Mouse (Mus musculus) heart, embryonic 14.5 days (tissue): ENCODE data around the gene Myoc. TPM values are rescaled to one million over a fixed set of nuclear protein-coding genes. Genes with fewer than 3 reads are reported as not detected.

Experiments
- ATAC-seq: fragments of 200-750 bp; cut with Nextera tagmentation; 2 replicates; pipeline ENCODE4 v1.8.0; 2017; ENCODE audit warnings: low read depth, moderate TSS enrichment; ENCODE audit not compliant: insufficient number of reproducible peaks, insufficient read depth, low FRiP score
- H3K27ac ChIP-seq, 2 experiments: fragments of 200-500 bp in 1 of 2; fragments of 300-500 bp in 1 of 2; sonication (generic) in 1 of 2; replicated peaks in 1 of 2; 2 replicates each; pipeline ENCODE4 v1.5.1; 2012 to 2014; ENCODE audit warnings: low read depth in 2 of 2, low read length in 2 of 2, control low read depth in 1 of 2, mild to moderate bottlenecking in 1 of 2, mixed read lengths in 1 of 2; ENCODE audit not compliant: control insufficient read depth in 1 of 2, insufficient read depth in 1 of 2
- H3K27me3 ChIP-seq: fragments of 300-500 bp; sonication (generic); 2 replicates; pipeline ENCODE4 v1.6.1; 2014; ENCODE audit warnings: mild to moderate bottlenecking, low read length, control low read depth; ENCODE audit not compliant: control insufficient read depth, insufficient read depth
- H3K36me3 ChIP-seq: fragments of 300-500 bp; sonication (generic); 2 replicates; pipeline ENCODE4 v1.6.1; 2014; ENCODE audit warnings: mild to moderate bottlenecking, control low read depth, low read length, mixed read lengths; ENCODE audit not compliant: control insufficient read depth, insufficient read depth
- H3K4me1 ChIP-seq, 2 experiments: fragments of 200-500 bp in 1 of 2; fragments of 300-500 bp in 1 of 2; sonication (generic) in 1 of 2; 2 replicates each; pipeline ENCODE4 v1.6.1; 2012 to 2014; ENCODE audit warnings: low read length in 2 of 2, control low read depth in 1 of 2, mixed read lengths in 1 of 2; ENCODE audit not compliant: control insufficient read depth in 2 of 2, insufficient read depth in 2 of 2
- H3K4me2 ChIP-seq: fragments of 300-500 bp; sonication (generic); 2 replicates; pipeline ENCODE4 v1.6.1; 2014; ENCODE audit warnings: mild to moderate bottlenecking, low read length
- H3K4me3 ChIP-seq, 2 experiments: fragments of 200-500 bp in 1 of 2; fragments of 300-500 bp in 1 of 2; sonication (generic) in 1 of 2; 2 replicates each; pipeline ENCODE4 v1.5.1; 2012 to 2014; ENCODE audit warnings: low read length in 2 of 2, mild to moderate bottlenecking in 2 of 2, control low read depth in 1 of 2, low read depth in 1 of 2, moderate library complexity in 1 of 2; ENCODE audit not compliant: control insufficient read depth in 1 of 2, insufficient read depth in 1 of 2
- H3K9ac ChIP-seq: fragments of 300-500 bp; sonication (generic); 2 replicates; pipeline ENCODE4 v1.6.1; 2014; ENCODE audit warnings: mild to moderate bottlenecking, low read length
- H3K9me3 ChIP-seq: fragments of 300-500 bp; sonication (generic); 2 replicates; pipeline ENCODE4 v1.6.1; 2016; ENCODE audit warnings: low read length, control low read depth; ENCODE audit not compliant: control insufficient read depth
- WGBS: fragments of 180-500 bp; shearing (Covaris S2); extraction: QIAGEN DNeasy Blood & Tissue Kit; methylation state at CpG from one replicate; pipeline ENCODE4 v1.1.7; 2014; 5-methylcytosine and 5-hydroxymethylcytosine counted together
- polyA plus RNA-seq: library from polyadenylated mRNA; unstranded; fragments of >200 nt; fragmentation: Nextera tagmentation; extraction: Ambion mirVana; gene quantifications from 2 replicates; pipeline ENCODE4 v1.2.1, GENCODE M21; 2014

The Myoc gene
- polyA plus RNA-seq, 1 experiment from 2014 or later, result not detected

- WGBS, result 89% methylated on average over 14 of the region's 14 CpGs
Measured at GRCm38 (mm10) chr1:162648416-162648815, 9.5 kb downstream of the Myoc start.

GRCm38 (mm10) chr1:162658119-162658518 is 19.2 kb downstream of the Myoc start, which contains the start of gene Myocos:
TSS of gene Myocos (minus strand) at chr1:162658219.
- no peak within 1 kb of the TSS for H3K27ac ChIP-seq
- WGBS, result 80% methylated on average over 7 of the region's 7 CpGs
- H3K9ac ChIP-seq, result no peak within 1 kb of the TSS
- no peaks in the 10 kb centered on the region for H3K4me1 ChIP-seq
- no peaks in the 10 kb centered on the region for H3K9me3 ChIP-seq
- no peaks in the 10 kb centered on the region for H3K27me3 ChIP-seq
- H3K4me3 ChIP-seq, result no peak within 1 kb of the TSS
- H3K36me3 ChIP-seq, result no peaks in the 10 kb centered on the region
- H3K4me2 ChIP-seq, result no peak within 1 kb of the TSS
- no peak for ATAC-seq

More at GRCm38 (mm10) chr1:162648416-162648815, 9.5 kb downstream of the Myoc start:
- no peaks in the 10 kb centered on the region for H3K36me3 ChIP-seq
- no peaks in the 10 kb centered on the region; the same call in 1 of the 2 replicates for H3K27me3 ChIP-seq
- no peak overlapping the region for H3K4me2 ChIP-seq
- H3K27ac ChIP-seq, result no peak overlapping the region
- ATAC-seq, result no peak
- H3K9me3 ChIP-seq, result no peaks in the 10 kb centered on the region
- H3K9ac ChIP-seq, result no peak overlapping the region
- no peak overlapping the region for H3K4me3 ChIP-seq
- peaks cover 0 to 2% of the 10 kb centered on the region in 2 experiments; a peak in 1 of 4 replicates for H3K4me1 ChIP-seq

- Histone ChIP-seq H3K27ac (no peak overlapping the region), H3K4me1 (no peaks in the 10 kb centered on the region), H3K9ac (no peak overlapping the region), H3K27me3 (no peaks in the 10 kb centered on the region), H3K4me3 (no peak overlapping the region), H3K9me3 (no peaks in the 10 kb centered on the region), H3K4me2 (no peak overlapping the region), H3K36me3 (no peaks in the 10 kb centered on the region)
- 63% methylated on average over 11 of the region's 11 CpGs for WGBS
- no peak for ATAC-seq
Measured at GRCm38 (mm10) chr1:162660276-162660860, 21.4 kb downstream of the Myoc start.

- Histone ChIP-seq H3K9me3 (no peaks in the 10 kb centered on the region), H3K36me3 (peaks cover 12% of the 10 kb centered on the region), H3K4me1 (peaks cover 0 to 3% of the 10 kb centered on the region in 2 experiments; a peak in 1 of 4 replicates), H3K27ac (no peak overlapping the region), H3K27me3 (no peaks in the 10 kb centered on the region), H3K9ac (no peak overlapping the region), H3K4me3 (peak overlapping the region in 1 of 2 experiments; percentile 36; a peak in 2 of 4 replicates), H3K4me2 (peak overlapping the region; percentile 74; the same call in 1 of the 2 replicates)
- peak; percentile 86 for ATAC-seq
- 12% methylated on average over 10 of the region's 10 CpGs for WGBS
Measured at GRCm38 (mm10) chr1:162664826-162665475, 26.0 kb downstream of the Myoc start.

DNA sequence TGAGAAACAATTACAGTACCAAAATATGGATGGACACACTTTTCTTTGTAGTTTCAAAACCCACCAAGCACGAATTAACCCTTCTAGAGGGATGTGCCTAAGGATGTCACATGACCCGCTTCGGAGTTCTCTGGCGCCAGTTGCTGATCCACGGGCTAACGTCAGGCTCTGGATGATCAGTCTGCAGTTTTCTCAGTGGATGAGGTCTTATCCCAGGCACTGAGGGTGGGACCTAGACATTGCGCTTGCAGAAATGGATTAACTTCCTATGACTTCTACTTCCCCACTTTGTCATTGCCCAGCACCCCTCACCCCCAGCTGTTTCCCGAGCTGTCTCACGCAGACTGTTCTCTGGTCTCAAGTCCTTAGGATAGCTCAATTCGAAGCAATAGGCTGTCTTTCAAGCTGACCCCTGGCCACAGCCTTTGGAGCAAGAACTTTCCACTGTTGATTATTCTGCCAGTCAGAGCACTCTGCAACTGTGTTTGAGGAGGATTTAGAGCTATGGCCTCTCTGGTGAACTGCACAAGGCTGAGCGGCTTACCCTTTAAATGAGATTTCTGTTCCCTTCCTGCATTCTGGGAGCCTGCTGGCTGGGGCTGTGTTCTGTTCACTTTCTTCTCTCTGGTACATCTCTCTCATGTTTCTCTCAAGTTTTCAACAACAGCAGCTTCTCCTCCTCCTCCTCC is 26.7 kb downstream of the Myoc start:
- Histone ChIP-seq H3K27ac (no peak overlapping the region), H3K9ac (peak overlapping the region; percentile 65), H3K9me3 (no peaks in the 10 kb centered on the region), H3K4me2 (peak overlapping the region; percentile 74), H3K4me3 (peak overlapping the region; percentile 36 to 37), H3K36me3 (peaks cover 19% of the 10 kb centered on the region), H3K27me3 (no peaks in the 10 kb centered on the region), H3K4me1 (peaks cover 0 to 3% of the 10 kb centered on the region in 2 experiments; a peak in 1 of 4 replicates)
- 5% methylated on average over 11 of the region's 11 CpGs for WGBS
- peak; percentile 75 for ATAC-seq

- H3K27me3 ChIP-seq, result no peaks in the 10 kb centered on the region
- H3K4me1 ChIP-seq, result no peaks in the 10 kb centered on the region
- ATAC-seq, result no peak
- no peak overlapping the region for H3K27ac ChIP-seq
- no peaks in the 10 kb centered on the region for H3K9me3 ChIP-seq
- H3K36me3 ChIP-seq, result peaks cover 92% of the 10 kb centered on the region
- no peak overlapping the region for H3K4me2 ChIP-seq
- H3K4me3 ChIP-seq, result no peak overlapping the region
- 81% methylated on average over 2 of the region's 2 CpGs for WGBS
- H3K9ac ChIP-seq, result no peak overlapping the region
Measured at GRCm38 (mm10) chr1:162693721-162694120, 54.8 kb downstream of the Myoc start.

DNA sequence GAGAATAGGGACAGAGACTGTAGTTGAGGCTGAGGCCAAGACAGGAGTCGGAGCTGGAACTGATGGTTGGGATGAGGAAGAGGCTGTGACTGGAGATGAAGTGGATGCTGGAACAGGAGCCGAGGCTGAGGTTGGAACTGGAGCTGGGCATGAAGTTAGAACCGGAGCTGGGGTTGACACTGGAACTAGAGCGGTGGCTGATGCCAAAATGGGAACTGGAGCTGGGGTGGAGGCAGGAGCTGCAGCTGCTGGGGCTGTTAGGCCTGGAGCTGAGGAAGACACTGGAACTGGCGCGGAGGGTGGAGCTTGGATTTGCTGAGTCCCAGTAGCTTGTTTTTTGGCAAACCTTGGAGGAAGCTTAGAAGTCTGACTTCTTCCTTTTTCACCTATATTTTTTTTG is 58.9 kb downstream of the Myoc start:
- H3K4me2 ChIP-seq, result no peak overlapping the region
- no peak for ATAC-seq
- no peaks in the 10 kb centered on the region for H3K27me3 ChIP-seq
- H3K4me3 ChIP-seq, result no peak overlapping the region
- H3K36me3 ChIP-seq, result peaks cover 96% of the 10 kb centered on the region
- H3K27ac ChIP-seq, result no peak overlapping the region
- H3K4me1 ChIP-seq, result no peaks in the 10 kb centered on the region
- 91% methylated on average over 6 of the region's 6 CpGs for WGBS
- no peak overlapping the region for H3K9ac ChIP-seq
- H3K9me3 ChIP-seq, result no peaks in the 10 kb centered on the region
